Mouse (Mus musculus): ENCODE measurements at regions not wholly inside any gene's neighbourhood (a gene's known extent, or its start where the extent isn't known, plus 50 kb on each side); places are given as distances from the start of the nearest gene placed in this dataset.

GRCm38 (mm10) chr16:77495310-77495709, 106.6 kb downstream of the Gm11146 start:
- 93% methylated on average over 7 of the region's 7 CpGs for WGBS
- Histone ChIP-seq H3K4me1 (replicated peaks) (no peaks in the 10 kb centered on the region), H3K36me3 (no peaks in the 10 kb centered on the region), H3K9me3 (no peaks in the 10 kb centered on the region), H3K4me3 (replicated peaks) (no peak overlapping the region), H3K4me2 (replicated peaks) (no peak overlapping the region), H3K27me3 (replicated peaks) (no peaks in the 10 kb centered on the region), H3K9ac (no peak overlapping the region), H3K27ac (no peak overlapping the region)
- no peak for ATAC-seq

GRCm38 (mm10) chr16:77494042-77494441, 107.9 kb downstream of the Gm11146 start:
- Histone ChIP-seq H3K27me3 (replicated peaks) (no peaks in the 10 kb centered on the region), H3K27ac (no peak overlapping the region), H3K9me3 (no peaks in the 10 kb centered on the region), H3K36me3 (no peaks in the 10 kb centered on the region), H3K4me3 (replicated peaks) (no peak overlapping the region), H3K4me1 (replicated peaks) (no peaks in the 10 kb centered on the region), H3K9ac (no peak overlapping the region), H3K4me2 (replicated peaks) (no peak overlapping the region)
- no peak for ATAC-seq
- 76% methylated on average over 7 of the region's 7 CpGs for WGBS

- H3K4me3 ChIP-seq (replicated peaks): no peak overlapping the region
- WGBS: 91% methylated on average over 1 of the region's 1 CpGs
These were observed 113.7 kb downstream of the Gm11146 start for GRCm38 (mm10) chr16:77488155-77488554.

GRCm38 (mm10) chr16:77479812-77480211, 122.1 kb downstream of the Gm11146 start:
- Histone ChIP-seq H3K4me1 (replicated peaks) (no peaks in the 10 kb centered on the region), H3K9me3 (no peaks in the 10 kb centered on the region), H3K27ac (no peak overlapping the region), H3K4me2 (replicated peaks) (no peak overlapping the region), H3K9ac (no peak overlapping the region), H3K36me3 (no peaks in the 10 kb centered on the region), H3K4me3 (replicated peaks) (no peak overlapping the region), H3K27me3 (replicated peaks) (no peaks in the 10 kb centered on the region)
- 71% methylated on average over 7 of the region's 7 CpGs for whole genome bisulfite sequencing
- ATAC-seq: no peak

More at GRCm38 (mm10) chr16:77488155-77488554, 113.7 kb downstream of the Gm11146 start:
- Histone ChIP-seq H3K4me1 (replicated peaks) (no peaks in the 10 kb centered on the region), H3K9ac (no peak overlapping the region), H3K36me3 (no peaks in the 10 kb centered on the region), H3K27me3 (replicated peaks) (no peaks in the 10 kb centered on the region), H3K27ac (no peak overlapping the region), H3K9me3 (no peaks in the 10 kb centered on the region), H3K4me2 (replicated peaks) (no peak overlapping the region)
- no peak for ATAC-seq

GRCm38 (mm10) chr16:77471868-77472267, 130.0 kb downstream of the Gm11146 start:
- ATAC-seq: no peak
- Histone ChIP-seq H3K9me3 (no peaks in the 10 kb centered on the region), H3K4me3 (replicated peaks) (no peak overlapping the region), H3K4me1 (replicated peaks) (no peaks in the 10 kb centered on the region), H3K36me3 (no peaks in the 10 kb centered on the region), H3K27ac (no peak overlapping the region), H3K27me3 (replicated peaks) (no peaks in the 10 kb centered on the region), H3K4me2 (replicated peaks) (no peak overlapping the region), H3K9ac (no peak overlapping the region)
- WGBS: 100% methylated on average over 3 of the region's 3 CpGs

GRCm38 (mm10) chr16:77469903-77470302, 132.0 kb downstream of the Gm11146 start:
- ATAC-seq: peak; percentile 48; the same call in 1 of the 2 replicates
- no peak overlapping the region for H3K9ac ChIP-seq
- no peaks in the 10 kb centered on the region for H3K4me1 ChIP-seq (replicated peaks)
- H3K4me3 ChIP-seq (replicated peaks): no peak overlapping the region
- no peak overlapping the region for H3K27ac ChIP-seq
- H3K27me3 ChIP-seq (replicated peaks): no peaks in the 10 kb centered on the region
- no peak overlapping the region for H3K4me2 ChIP-seq (replicated peaks)
- no peaks in the 10 kb centered on the region for H3K36me3 ChIP-seq
- 70% methylated on average over 4 of the region's 4 CpGs for WGBS
- no peaks in the 10 kb centered on the region for H3K9me3 ChIP-seq

GRCm38 (mm10) chr16:77469328-77469875, 132.5 kb downstream of the Gm11146 start:
- 68% methylated on average over 6 of the region's 6 CpGs for WGBS
- Histone ChIP-seq H3K4me2 (replicated peaks) (no peak overlapping the region), H3K27me3 (replicated peaks) (no peaks in the 10 kb centered on the region), H3K4me1 (replicated peaks) (no peaks in the 10 kb centered on the region), H3K27ac (no peak overlapping the region), H3K9me3 (no peaks in the 10 kb centered on the region), H3K9ac (no peak overlapping the region), H3K36me3 (no peaks in the 10 kb centered on the region), H3K4me3 (replicated peaks) (no peak overlapping the region)
- peak; percentile 81 for ATAC-seq

GRCm38 (mm10) chr16:77467216-77467615, 134.7 kb downstream of the Gm11146 start:
- Histone ChIP-seq H3K4me1 (replicated peaks) (no peaks in the 10 kb centered on the region), H3K27me3 (replicated peaks) (no peaks in the 10 kb centered on the region), H3K9me3 (no peaks in the 10 kb centered on the region), H3K36me3 (no peaks in the 10 kb centered on the region), H3K27ac (no peak overlapping the region), H3K9ac (no peak overlapping the region), H3K4me3 (replicated peaks) (no peak overlapping the region), H3K4me2 (replicated peaks) (no peak overlapping the region)
- whole genome bisulfite sequencing: 77% methylated on average over 12 of the region's 12 CpGs
- no peak for ATAC-seq

- Histone ChIP-seq H3K4me2 (replicated peaks) (no peak overlapping the region), H3K4me3 (replicated peaks) (no peak overlapping the region), H3K27ac (no peak overlapping the region), H3K4me1 (replicated peaks) (no peaks in the 10 kb centered on the region), H3K9ac (no peak overlapping the region), H3K36me3 (no peaks in the 10 kb centered on the region), H3K9me3 (no peaks in the 10 kb centered on the region), H3K27me3 (replicated peaks) (no peaks in the 10 kb centered on the region)
- ATAC-seq: no peak
- WGBS: 81% methylated on average over 6 of the region's 6 CpGs
These were observed 137.3 kb downstream of the Gm11146 start for GRCm38 (mm10) chr16:77464623-77465022.

- no peak overlapping the region for H3K4me2 ChIP-seq (replicated peaks)
- WGBS: 76% methylated on average over 3 of the region's 3 CpGs
- H3K27ac ChIP-seq: no peak overlapping the region
- H3K9me3 ChIP-seq: no peaks in the 10 kb centered on the region
- H3K4me1 ChIP-seq (replicated peaks): no peaks in the 10 kb centered on the region
- H3K4me3 ChIP-seq (replicated peaks): no peak overlapping the region
- no peak overlapping the region for H3K9ac ChIP-seq
- H3K27me3 ChIP-seq (replicated peaks): no peaks in the 10 kb centered on the region
- no peak for ATAC-seq
- no peaks in the 10 kb centered on the region for H3K36me3 ChIP-seq
These were observed 140.0 kb downstream of the Gm11146 start for GRCm38 (mm10) chr16:77461922-77462321.

GRCm38 (mm10) chr16:77461459-77461858, 140.4 kb downstream of the Gm11146 start:
- Histone ChIP-seq H3K9me3 (no peaks in the 10 kb centered on the region), H3K27ac (no peak overlapping the region), H3K9ac (no peak overlapping the region), H3K4me3 (replicated peaks) (no peak overlapping the region), H3K27me3 (replicated peaks) (no peaks in the 10 kb centered on the region), H3K4me1 (replicated peaks) (no peaks in the 10 kb centered on the region), H3K4me2 (replicated peaks) (no peak overlapping the region), H3K36me3 (no peaks in the 10 kb centered on the region)
- 83% methylated on average over 1 of the region's 1 CpGs for WGBS
- no peak for ATAC-seq

GRCm38 (mm10) chr16:77459651-77460050, 142.2 kb downstream of the Gm11146 start:
- H3K36me3 ChIP-seq: no peaks in the 10 kb centered on the region
- no peaks in the 10 kb centered on the region for H3K27me3 ChIP-seq (replicated peaks)
- H3K9me3 ChIP-seq: no peaks in the 10 kb centered on the region
- H3K9ac ChIP-seq: no peak overlapping the region
- H3K4me3 ChIP-seq (replicated peaks): no peak overlapping the region
- no peaks in the 10 kb centered on the region for H3K4me1 ChIP-seq (replicated peaks)
- H3K27ac ChIP-seq: no peak overlapping the region
- ATAC-seq: no peak
- H3K4me2 ChIP-seq (replicated peaks): no peak overlapping the region
- WGBS: 72% methylated on average over 2 of the region's 2 CpGs

GRCm38 (mm10) chr16:77444647-77445046, 157.2 kb downstream of the Gm11146 start:
- H3K27ac ChIP-seq: no peak overlapping the region
- H3K36me3 ChIP-seq: no peaks in the 10 kb centered on the region
- no peaks in the 10 kb centered on the region for H3K9me3 ChIP-seq
- no peaks in the 10 kb centered on the region for H3K27me3 ChIP-seq (replicated peaks)
- no peak overlapping the region for H3K9ac ChIP-seq
- H3K4me3 ChIP-seq (replicated peaks): no peak overlapping the region
- 82% methylated on average over 6 of the region's 6 CpGs for WGBS
- no peak for ATAC-seq
- H3K4me2 ChIP-seq (replicated peaks): no peak overlapping the region
- H3K4me1 ChIP-seq (replicated peaks): no peaks in the 10 kb centered on the region

Measured in intestine, embryonic 15.5 days (tissue).